Comparison of ENCODE assay signal across 15 mouse cellular contexts in the genomic region with DNA sequence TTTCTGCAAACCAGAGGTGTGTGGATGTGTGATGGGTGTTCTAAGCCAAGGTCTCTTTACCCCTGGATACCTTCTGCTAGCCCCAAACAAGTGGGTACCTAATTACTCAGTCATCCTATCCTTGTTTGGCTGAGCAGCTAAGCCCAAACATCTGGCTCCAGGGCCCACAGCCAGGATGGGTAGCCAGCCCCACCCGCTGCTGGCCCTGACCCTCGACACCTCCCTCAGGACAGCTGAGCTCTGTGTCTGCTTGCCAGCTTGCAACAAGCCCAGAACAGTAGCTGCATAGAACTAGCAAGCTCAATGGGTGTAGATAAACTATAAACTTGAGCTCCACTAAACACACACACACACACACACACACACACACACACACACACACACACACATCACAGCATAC. TPM values are rescaled to one million over a fixed set of nuclear protein-coding genes. Genes with fewer than 3 reads are reported as not detected.
DNase-seq lines count a peak whose midpoint lies in the region; ATAC-seq and TF ChIP-seq lines count a peak whose summit lies in the region.
"Had no signal": no experiment of that assay in that cellular context is flagged by ENCODE, and none has a peak within 500 bp of the region (broad histone marks: within the 10 kb centered on the region; RNA-seq: fewer than 3 reads in every experiment).

No protein-coding gene starts in this region.

- no peaks in the 10 kb centered on the region for H3K27me3 ChIP-seq in heart, embryonic 10.5 days (ENCODE audit: insufficient read depth, poor library complexity, severe bottlenecking)
- H3K27me3 ChIP-seq in intestine, postnatal 0 days (replicated peaks; ENCODE audit: control insufficient read depth, insufficient read depth, low read length) = no peaks in the 10 kb centered on the region
- H3K27me3 ChIP-seq: embryonic facial prominence, embryonic 15.5 days; limb, embryonic 13.5 days had no signal

- intact Hi-C loops in heart, postnatal 14 days (cut with DNase I) = loop anchor here (10.0 kb wide), 1 partner anchor 323 kb away; no protein-coding TSS in a partner anchor

- H3K27ac ChIP-seq in heart, embryonic 10.5 days = no peak overlapping the region
- H3K27ac ChIP-seq in intestine, postnatal 0 days (ENCODE audit: low read depth, low read length) = no peak overlapping the region
- H3K27ac ChIP-seq: embryonic facial prominence, embryonic 15.5 days; layer of hippocampus, adult 2 months; limb, embryonic 13.5 days had no signal

- H3K4me2 ChIP-seq in intestine, postnatal 0 days (replicated peaks; ENCODE audit: low read depth) = no peak overlapping the region
- H3K4me2 ChIP-seq: embryonic facial prominence, embryonic 15.5 days; limb, embryonic 13.5 days had no signal

- peak; percentile 70 to 85 for DNase-seq in heart, adult 18-20 months
- DNase-seq in heart, embryonic 10.5 days (ENCODE audit: low spot score) = no peak
- peak; percentile 40 to 70 for DNase-seq in urinary bladder, postnatal 36 days (ENCODE audit: low spot score in 2 of 2)
- DNase-seq in urinary bladder, adult 2 months (ENCODE audit: low spot score) = no peak
- peak; percentile 72 to 76 for DNase-seq in heart, postnatal 14 days
- no peak for DNase-seq in kidney, adult 8-10 months
- no peak for DNase-seq in embryo, embryonic 9.5 days (ENCODE audit: extremely low spot score)
- DNase-seq: cerebellum, adult 18-20 months had no signal

- no peaks in the 10 kb centered on the region for H3K36me3 ChIP-seq in heart, embryonic 10.5 days
- H3K36me3 ChIP-seq in intestine, postnatal 0 days (ENCODE audit: control insufficient read depth, insufficient read depth) = no peaks in the 10 kb centered on the region
- H3K36me3 ChIP-seq: embryonic facial prominence, embryonic 15.5 days; limb, embryonic 13.5 days had no signal

- peaks cover 20% of the 10 kb centered on the region; the same call in 1 of the 2 replicates for H3K4me1 ChIP-seq in heart, embryonic 10.5 days
- no peaks in the 10 kb centered on the region for H3K4me1 ChIP-seq in intestine, postnatal 0 days (replicated peaks; ENCODE audit: control insufficient read depth, insufficient read depth, low read length)

- no peak overlapping the region for H3K4me3 ChIP-seq in heart, embryonic 10.5 days
- no peak overlapping the region for H3K4me3 ChIP-seq in intestine, postnatal 0 days (ENCODE audit: low read depth, low read length)
- H3K4me3 ChIP-seq: embryonic facial prominence, embryonic 15.5 days; layer of hippocampus, adult 2 months; limb, embryonic 13.5 days had no signal

- no peaks in the 10 kb centered on the region for H3K9me3 ChIP-seq in heart, embryonic 10.5 days
- H3K9me3 ChIP-seq in intestine, postnatal 0 days (ENCODE audit: control insufficient read depth) = no peaks in the 10 kb centered on the region
- H3K9me3 ChIP-seq: embryonic facial prominence, embryonic 15.5 days; limb, embryonic 13.5 days had no signal

- no peak for ATAC-seq in intestine, postnatal 0 days

- WGBS in heart, embryonic 10.5 days = 36% methylated on average over 2 of the region's 2 CpGs
- 49% methylated on average over 2 of the region's 2 CpGs for WGBS in intestine, postnatal 0 days

- no peak overlapping the region for H3K9ac ChIP-seq in intestine, postnatal 0 days (ENCODE audit: low read depth, low read length)
- H3K9ac ChIP-seq: embryonic facial prominence, embryonic 15.5 days; limb, embryonic 13.5 days had no signal

- TF ChIP-seq CTCF in intestine, postnatal 0 days (IDR thresholded peaks at IDR 0.05; ENCODE audit: low read depth) = no peak

RNA-seq across cellular contexts. Expression of a gene that starts 16.4 kb away (rescaled TPM):
- total RNA-seq in heart, adult 18-20 months (2021) = 10 to 100 TPM; 25.9 to 30.0 TPM
- 1.8 and 2.3 TPM in 2 replicates for polyA plus RNA-seq in heart, embryonic 10.5 days (2016; fragmentation: Nextera tagmentation; extraction: Ambion mirVana)
- 0.29 and 0.46 TPM in 2 replicates for polyA plus RNA-seq in urinary bladder, adult 2 months (2012; rRNA removed)
- total RNA-seq in heart, postnatal 14 days (2021) = 10 to 100 TPM in 1 of 2 experiments, 1 to 10 TPM in 1; 4.2 to 11.6 TPM
- polyA plus RNA-seq in intestine, postnatal 0 days (2015; fragmentation: Nextera tagmentation; extraction: Ambion mirVana) = 0.47 and 0.76 TPM in 2 replicates
- total RNA-seq: granulocyte monocyte progenitor cell, adult 5-6 weeks; megakaryocyte, adult 5-6 weeks had no signal

RNA-seq across cellular contexts. Expression of a gene that starts 22.3 kb away (rescaled TPM):
- total RNA-seq in heart, adult 18-20 months (2021) = 1 to 10 TPM; 2.0 to 2.4 TPM
- polyA plus RNA-seq in heart, embryonic 10.5 days (2016; fragmentation: Nextera tagmentation; extraction: Ambion mirVana) = 1.2 and 1.6 TPM in 2 replicates
- 10.5 and 12.9 TPM in 2 replicates for polyA plus RNA-seq in urinary bladder, adult 2 months (2012; rRNA removed)
- total RNA-seq in heart, postnatal 14 days (2021) = 1 to 10 TPM; 7.8 TPM
- polyA plus RNA-seq in intestine, postnatal 0 days (2015; fragmentation: Nextera tagmentation; extraction: Ambion mirVana) = 2.3 and 2.6 TPM in 2 replicates
- total RNA-seq: megakaryocyte, adult 5-6 weeks had no signal
- polyA plus RNA-seq: inflammation-experienced regulatory T-cells, adult 6 months had no signal

RNA-seq across cellular contexts. Expression of a gene that starts 23.1 kb away (rescaled TPM):
- 10 to 100 TPM; 37.3 to 39.0 TPM for total RNA-seq in heart, adult 18-20 months (2021)
- 0.39 and 0.43 TPM in 2 replicates for polyA plus RNA-seq in heart, embryonic 10.5 days (2016; fragmentation: Nextera tagmentation; extraction: Ambion mirVana)
- polyA plus RNA-seq in urinary bladder, adult 2 months (2012; rRNA removed) = 0.25 and 0.44 TPM in 2 replicates
- total RNA-seq in heart, postnatal 14 days (2021) = 10 to 100 TPM; 14.9 to 37.3 TPM
- not detected in 2 replicates for polyA plus RNA-seq in intestine, postnatal 0 days (2015; fragmentation: Nextera tagmentation; extraction: Ambion mirVana)
- total RNA-seq: granulocyte monocyte progenitor cell, adult 5-6 weeks; megakaryocyte, adult 5-6 weeks had no signal
- polyA plus RNA-seq: inflammation-experienced regulatory T-cells, adult 6 months; limb, embryonic 13.5 days had no signal

RNA-seq across cellular contexts. Expression of a gene that starts 26.0 kb away (rescaled TPM):
- 1 to 10 TPM; 4.2 to 6.1 TPM for total RNA-seq in heart, adult 18-20 months (2021)
- 4.3 and 5.5 TPM in 2 replicates for polyA plus RNA-seq in heart, embryonic 10.5 days (2016; fragmentation: Nextera tagmentation; extraction: Ambion mirVana)
- 10.6 and 14.1 TPM in 2 replicates for polyA plus RNA-seq in urinary bladder, adult 2 months (2012; rRNA removed)
- 1 to 10 TPM; 5.9 to 6.1 TPM for total RNA-seq in heart, postnatal 14 days (2021)
- polyA plus RNA-seq in intestine, postnatal 0 days (2015; fragmentation: Nextera tagmentation; extraction: Ambion mirVana) = 1.5 and 1.9 TPM in 2 replicates
- total RNA-seq: granulocyte monocyte progenitor cell, adult 5-6 weeks had no signal

RNA-seq across cellular contexts. Expression of a gene that starts 32.8 kb away (rescaled TPM):
- total RNA-seq in heart, adult 18-20 months (2021) = 1 to 10 TPM; 5.3 to 6.4 TPM
- polyA plus RNA-seq in heart, embryonic 10.5 days (2016; fragmentation: Nextera tagmentation; extraction: Ambion mirVana) = 2.9 and 3.5 TPM in 2 replicates
- 7.7 and 10.1 TPM in 2 replicates for polyA plus RNA-seq in urinary bladder, adult 2 months (2012; rRNA removed)
- 1 to 10 TPM; 9.4 to 9.6 TPM for total RNA-seq in heart, postnatal 14 days (2021)
- polyA plus RNA-seq in intestine, postnatal 0 days (2015; fragmentation: Nextera tagmentation; extraction: Ambion mirVana) = 2.9 TPM in 2 replicates

Comparison
In these comparisons a context has a peak if more than half of its experiments do, and no peak if none do; other contexts are left out.
1. DNase-seq: peak in heart, adult 18-20 months (2 of 2), urinary bladder, postnatal 36 days (2 of 2) and heart, postnatal 14 days (2 of 2); none in heart, embryonic 10.5 days (single experiment), urinary bladder, adult 2 months (single experiment), kidney, adult 8-10 months (0 of 2) and embryo, embryonic 9.5 days (single experiment).